Mouse (Mus musculus) forebrain, embryonic 10.5 days (tissue): ENCODE measurements around the gene Bcas1. TPM values are rescaled to one million over a fixed set of nuclear protein-coding genes. Genes with fewer than 3 reads are reported as not detected.

Source experiments
- DNase-seq: peaks from one replicate; pipeline ENCODE4 v3.0.0-alpha.2; 2017; ENCODE audit warnings: low spot score; ENCODE audit errors: extremely low spot score
- H3K27ac ChIP-seq: fragments of 300-500 bp; sonication (generic); 2 replicates; pipeline ENCODE4 v1.5.1; 2016; ENCODE audit warnings: mild to moderate bottlenecking
- H3K27me3 ChIP-seq: fragments of 300-500 bp; sonication (generic); 2 replicates; pipeline ENCODE4 v1.6.1; 2016; ENCODE audit warnings: mild to moderate bottlenecking; ENCODE audit not compliant: poor library complexity, severe bottlenecking
- H3K36me3 ChIP-seq: fragments of 300-500 bp; sonication (generic); replicated peaks from 2 replicates; pipeline ENCODE4 v1.6.1; 2016; ENCODE audit warnings: mild to moderate bottlenecking, moderate library complexity
- H3K4me1 ChIP-seq: fragments of 300-500 bp; sonication (generic); 2 replicates; pipeline ENCODE4 v1.6.1; 2016
- H3K4me3 ChIP-seq: fragments of 300-500 bp; sonication (generic); 2 replicates; pipeline ENCODE4 v1.5.1; 2016; ENCODE audit warnings: mild to moderate bottlenecking, moderate library complexity
- H3K9me3 ChIP-seq: fragments of 300-500 bp; sonication (generic); 2 replicates; pipeline ENCODE4 v1.6.1; 2016; ENCODE audit warnings: mild to moderate bottlenecking, moderate library complexity
- WGBS: fragments of 180-500 bp; shearing (Covaris S2); methylation state at CpG from one replicate; pipeline ENCODE4 v1.1.7; 2016; 5-methylcytosine and 5-hydroxymethylcytosine counted together
- polyA plus RNA-seq: library from polyadenylated mRNA; unstranded; fragments of >200 nt; fragmentation: Nextera tagmentation; extraction: Ambion mirVana; gene quantifications from 2 replicates; pipeline ENCODE4 v1.2.1, GENCODE M21; 2016

Bcas1 gene
- polyA plus RNA-seq, 1 experiment from 2014 or later = 0.50 TPM

DNA sequence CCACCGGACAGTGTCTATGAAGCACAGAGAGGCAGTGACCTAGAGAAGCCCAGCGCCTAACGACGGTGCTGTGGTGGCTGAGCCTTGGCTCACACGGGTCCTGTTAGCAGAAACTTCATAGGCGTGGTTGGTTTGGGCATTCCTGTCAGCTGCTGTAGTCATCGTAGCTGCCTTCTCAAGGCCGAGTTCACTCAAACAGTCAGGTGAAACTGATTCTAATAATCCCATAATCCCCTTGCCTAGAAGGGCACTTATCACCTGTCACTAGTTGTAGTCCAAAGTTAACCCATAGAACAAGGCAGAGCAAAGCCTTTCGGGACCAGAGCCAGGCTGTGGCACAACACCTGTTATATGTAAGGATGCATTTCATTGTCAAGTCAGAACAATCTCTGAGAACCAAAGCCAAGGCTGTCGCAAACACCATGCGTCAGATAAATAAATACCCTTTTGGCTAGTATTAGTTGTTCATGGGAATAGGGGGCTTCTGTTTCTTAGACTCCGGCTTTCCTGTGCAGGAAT, 85.3 kb downstream of the Bcas1 start:
- H3K4me3 ChIP-seq = no peak overlapping the region
- no peaks in the 10 kb centered on the region; the same call in none of the 2 replicates for H3K27me3 ChIP-seq
- H3K27ac ChIP-seq = no peak overlapping the region
- H3K4me1 ChIP-seq = peaks cover 41% of the 10 kb centered on the region
- no peaks in the 10 kb centered on the region for H3K9me3 ChIP-seq
- no peak for DNase-seq
- no peaks in the 10 kb centered on the region for H3K36me3 ChIP-seq
- 90% methylated on average over 12 of the region's 12 CpGs for WGBS

DNA sequence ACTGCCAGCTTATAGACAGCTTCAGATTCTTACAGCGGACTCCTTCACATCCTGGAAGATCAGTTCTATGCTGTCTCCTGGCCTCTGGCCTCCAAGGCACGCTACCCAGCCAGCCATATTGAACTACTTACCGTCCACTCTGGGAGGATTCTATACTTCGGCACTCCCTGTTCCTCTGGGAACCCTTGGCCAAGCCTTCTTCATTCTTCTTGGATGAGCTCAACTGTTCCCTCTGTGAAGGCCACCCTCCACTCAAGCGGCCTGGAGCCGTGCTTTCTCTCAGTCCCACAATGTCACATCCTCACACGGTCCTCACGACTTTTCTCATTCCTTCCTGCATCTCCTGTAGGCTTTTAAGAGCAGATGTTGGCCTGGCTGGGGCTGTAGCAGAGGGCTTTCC, 86.5 kb downstream of the Bcas1 start:
- WGBS = 88% methylated on average over 8 of the region's 8 CpGs
- Histone ChIP-seq H3K27ac (no peak overlapping the region), H3K4me3 (no peak overlapping the region), H3K27me3 (no peaks in the 10 kb centered on the region; the same call in none of the 2 replicates), H3K36me3 (no peaks in the 10 kb centered on the region), H3K9me3 (no peaks in the 10 kb centered on the region), H3K4me1 (peaks cover 38% of the 10 kb centered on the region)
- DNase-seq = no peak

DNA sequence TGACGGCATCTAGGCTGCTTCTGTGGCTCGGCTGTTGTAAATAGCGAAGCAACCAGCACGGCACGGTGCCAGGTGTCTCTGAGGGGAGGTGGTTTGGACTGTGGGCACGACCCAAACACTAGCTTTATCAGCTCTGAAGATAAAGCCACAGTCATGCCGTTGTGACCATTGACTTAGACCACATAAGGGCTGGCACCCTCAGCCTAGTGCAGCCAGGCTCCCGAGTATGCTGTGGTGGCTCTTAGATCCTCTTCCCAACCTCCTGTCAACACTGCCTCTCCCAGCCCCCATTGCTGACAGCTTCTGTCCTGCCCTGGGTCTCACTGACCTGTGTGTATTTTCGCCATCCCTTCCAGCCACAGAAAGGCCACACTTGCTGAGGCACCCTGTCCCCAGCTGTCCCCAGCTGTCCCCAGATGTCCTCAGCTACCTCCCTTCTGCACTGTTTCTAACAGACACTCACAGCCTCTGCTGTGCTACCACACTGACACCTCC, 91.3 kb downstream of the Bcas1 start:
- H3K9me3 ChIP-seq = no peaks in the 10 kb centered on the region
- DNase-seq = no peak
- no peaks in the 10 kb centered on the region for H3K36me3 ChIP-seq
- no peaks in the 10 kb centered on the region for H3K27me3 ChIP-seq
- H3K4me3 ChIP-seq = no peak overlapping the region
- H3K4me1 ChIP-seq = peaks cover 8% of the 10 kb centered on the region
- 84% methylated on average over 9 of the region's 9 CpGs for WGBS
- no peak overlapping the region for H3K27ac ChIP-seq

DNA sequence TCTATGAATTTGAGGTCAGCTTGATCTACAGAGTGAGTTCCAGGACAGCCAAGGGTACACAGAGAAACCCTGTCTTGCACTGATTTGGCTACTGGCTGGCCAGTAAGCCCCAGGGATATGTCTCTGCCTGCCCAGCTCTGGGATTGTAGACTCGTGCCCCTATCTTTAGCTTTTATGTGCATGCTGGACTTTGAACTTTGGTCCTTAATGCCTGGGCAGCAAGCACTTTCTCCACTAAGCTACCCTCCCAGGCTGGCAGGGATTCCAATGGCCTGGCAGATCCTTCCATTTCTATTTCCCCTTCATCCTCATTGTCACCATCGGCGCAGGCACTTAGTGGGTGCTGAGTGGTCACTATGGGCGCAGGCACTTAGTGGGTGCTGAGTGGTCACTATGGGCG, 92.5 kb downstream of the Bcas1 start:
- Histone ChIP-seq H3K36me3 (no peaks in the 10 kb centered on the region), H3K27ac (no peak overlapping the region), H3K9me3 (no peaks in the 10 kb centered on the region), H3K4me1 (peaks cover 8% of the 10 kb centered on the region), H3K4me3 (no peak overlapping the region), H3K27me3 (no peaks in the 10 kb centered on the region)
- 95% methylated on average over 5 of the region's 5 CpGs for WGBS
- no peak for DNase-seq

DNA sequence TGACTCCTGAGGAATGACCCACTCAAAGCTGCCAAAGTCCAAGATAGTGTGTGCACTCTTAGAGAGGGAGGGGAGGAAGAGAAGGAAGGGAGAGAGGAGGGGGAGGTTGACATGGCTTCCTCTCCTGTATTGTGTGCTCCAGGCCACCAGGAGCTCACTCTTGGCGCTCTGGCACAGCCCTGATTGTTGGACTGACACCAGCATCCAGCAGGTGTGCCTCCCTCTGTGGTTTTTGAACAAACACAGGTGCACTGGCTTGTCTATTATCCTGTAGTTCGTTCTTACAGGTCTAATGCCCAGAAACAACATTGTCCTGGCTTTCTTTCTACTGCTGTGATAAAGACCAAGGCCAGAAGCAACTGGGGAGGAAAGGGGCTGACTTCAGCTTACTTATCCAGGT, 95.8 kb downstream of the Bcas1 start:
- no peak overlapping the region for H3K4me3 ChIP-seq

DNA sequence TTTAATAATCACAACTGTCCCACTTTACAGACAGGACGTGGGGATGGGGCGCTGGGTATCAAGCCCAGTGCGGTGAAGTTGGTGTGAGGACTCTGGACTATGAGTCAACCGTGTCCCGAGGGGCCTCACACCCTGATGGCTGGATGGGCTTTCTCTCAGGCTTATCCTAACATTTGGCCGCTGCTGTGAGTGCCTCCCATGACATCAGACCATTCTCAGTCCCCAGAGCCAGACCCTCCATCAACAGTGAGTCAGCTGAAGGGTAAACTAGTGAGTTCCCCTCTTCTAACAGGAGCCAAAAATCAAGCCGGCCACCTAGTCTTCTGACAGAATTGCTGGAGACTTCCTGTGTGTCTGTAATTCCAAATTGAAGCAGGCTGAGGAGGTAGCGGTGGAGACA, 97.2 kb downstream of the Bcas1 start:
- 89% methylated on average over 8 of the region's 8 CpGs for WGBS
- H3K4me1 ChIP-seq = no peaks in the 10 kb centered on the region
- no peaks in the 10 kb centered on the region for H3K9me3 ChIP-seq
- H3K27me3 ChIP-seq = peaks cover 7% of the 10 kb centered on the region; the same call in 1 of the 2 replicates
- no peak overlapping the region for H3K27ac ChIP-seq
- no peak overlapping the region for H3K4me3 ChIP-seq
- DNase-seq = no peak
- H3K36me3 ChIP-seq = no peaks in the 10 kb centered on the region

More for the DNA sequence above, 95.8 kb downstream of the Bcas1 start:
- Histone ChIP-seq H3K4me1 (no peaks in the 10 kb centered on the region), H3K27me3 (no peaks in the 10 kb centered on the region), H3K36me3 (no peaks in the 10 kb centered on the region), H3K27ac (no peak overlapping the region), H3K9me3 (no peaks in the 10 kb centered on the region)
- DNase-seq = no peak
- WGBS = 68% methylated on average over 2 of the region's 2 CpGs

DNA sequence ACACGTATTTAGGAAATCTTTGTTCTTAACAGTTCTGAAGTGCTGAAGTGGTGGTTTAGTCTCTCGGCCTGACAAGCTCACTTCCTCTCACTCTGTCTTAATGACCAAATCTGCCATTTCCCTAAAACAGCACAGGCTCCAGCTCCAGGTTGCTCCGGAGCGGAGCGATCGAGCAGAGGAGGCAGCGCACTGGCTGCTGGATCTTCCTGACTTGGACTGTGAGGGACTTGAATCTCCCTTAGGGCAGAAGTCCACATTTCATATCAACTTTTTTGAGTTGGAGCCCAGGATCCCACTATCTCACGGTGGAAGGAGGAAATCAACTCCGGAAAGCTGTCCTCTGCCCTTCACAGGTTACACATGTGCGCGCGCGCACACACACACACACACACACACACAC, 97.7 kb downstream of the Bcas1 start:
- no peak for DNase-seq
- Histone ChIP-seq H3K27me3 (peaks cover 10% of the 10 kb centered on the region), H3K27ac (no peak overlapping the region), H3K4me3 (no peak overlapping the region), H3K36me3 (no peaks in the 10 kb centered on the region), H3K9me3 (no peaks in the 10 kb centered on the region), H3K4me1 (0 out of 2 replicates have a peak, but pooled peaks cover 2% of the 10 kb centered on the region)
- 91% methylated on average over 13 of the region's 13 CpGs for WGBS

DNA sequence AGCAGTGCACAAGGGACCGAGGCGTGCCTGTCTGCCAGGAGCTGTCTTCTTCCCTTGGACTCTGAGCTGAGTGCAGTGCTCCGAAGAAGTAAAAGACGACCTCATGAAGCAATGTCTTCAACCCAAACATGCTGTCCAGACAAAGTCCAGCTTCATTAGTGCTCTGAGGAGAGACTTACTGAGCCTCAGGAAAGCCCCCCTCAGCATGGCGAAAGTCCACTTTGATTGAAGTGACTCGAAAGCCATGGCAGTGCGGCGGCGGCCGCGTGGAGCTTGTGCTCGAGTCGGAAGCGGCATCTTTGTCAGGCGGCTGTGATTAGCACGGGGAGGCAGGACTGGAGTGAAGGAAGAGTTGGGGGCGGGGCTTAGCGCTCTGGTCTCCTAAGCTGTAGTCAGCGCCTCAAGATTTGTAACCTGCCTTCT, 103.7 kb downstream of the Bcas1 start:
- H3K4me1 ChIP-seq = peaks cover 46% of the 10 kb centered on the region
- peak overlapping the region; percentile 45 for H3K4me3 ChIP-seq
- DNase-seq = peak; percentile 79
- H3K36me3 ChIP-seq = no peaks in the 10 kb centered on the region
- 5% methylated on average over 19 of the region's 19 CpGs for WGBS
- no peaks in the 10 kb centered on the region for H3K9me3 ChIP-seq
- H3K27ac ChIP-seq = peak overlapping the region; percentile 80
- peaks cover 28% of the 10 kb centered on the region for H3K27me3 ChIP-seq

DNA sequence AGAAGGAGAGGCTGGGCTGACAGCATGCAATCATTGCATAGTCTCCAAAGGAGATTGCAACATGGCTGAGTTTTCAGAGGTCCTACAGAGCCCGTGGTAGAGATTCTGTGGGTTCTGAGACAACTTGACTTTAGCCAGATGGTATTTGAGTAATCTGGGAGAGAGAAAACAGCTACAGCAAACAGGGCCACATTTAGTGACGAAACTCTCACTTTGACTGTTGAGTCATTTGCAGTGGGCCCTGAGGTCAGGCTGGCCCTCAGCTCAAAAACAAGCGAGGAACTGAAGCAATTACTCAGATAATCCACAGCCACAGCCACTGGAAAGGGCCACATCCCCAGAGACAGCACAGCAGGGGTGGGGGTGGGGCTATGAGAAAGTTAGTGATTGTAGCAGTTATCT, 105.6 kb downstream of the Bcas1 start:
- WGBS = 42% methylated on average over 3 of the region's 3 CpGs
- Histone ChIP-seq H3K36me3 (no peaks in the 10 kb centered on the region), H3K27ac (0 out of 2 replicates have a peak overlapping the region, but pooled peaks have one; percentile 0), H3K4me1 (peaks cover 50% of the 10 kb centered on the region), H3K9me3 (no peaks in the 10 kb centered on the region), H3K27me3 (peaks cover 28% of the 10 kb centered on the region), H3K4me3 (no peak overlapping the region)
- no peak for DNase-seq

DNA sequence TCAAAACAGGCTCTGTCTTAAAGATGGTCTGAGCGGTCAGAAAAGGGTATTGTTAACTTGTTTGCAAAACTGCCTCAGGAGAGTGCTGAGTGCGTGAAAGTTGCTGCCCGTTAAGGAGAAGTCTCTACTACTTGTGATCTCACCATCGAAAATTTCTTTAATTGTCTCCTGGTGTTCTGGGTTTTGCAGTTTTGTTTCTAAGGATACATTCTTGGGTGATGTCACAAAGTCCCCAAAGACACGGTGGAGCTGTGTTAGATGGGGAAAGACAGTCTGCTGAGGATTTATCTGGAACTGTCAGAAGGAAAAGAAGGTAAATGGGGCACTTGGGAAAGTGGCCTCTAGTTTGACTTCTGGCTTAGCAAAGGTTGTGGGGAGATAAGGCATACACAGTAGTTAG, 106.1 kb downstream of the Bcas1 start:
- 0 out of 2 replicates have a peak overlapping the region, but pooled peaks have one; percentile 0 for H3K27ac ChIP-seq
- H3K27me3 ChIP-seq = peaks cover 28% of the 10 kb centered on the region
- 69% methylated on average over 5 of the region's 5 CpGs for WGBS
- H3K9me3 ChIP-seq = no peaks in the 10 kb centered on the region
- DNase-seq = no peak
- H3K4me3 ChIP-seq = no peak overlapping the region
- H3K4me1 ChIP-seq = peaks cover 50% of the 10 kb centered on the region
- no peaks in the 10 kb centered on the region for H3K36me3 ChIP-seq

DNA sequence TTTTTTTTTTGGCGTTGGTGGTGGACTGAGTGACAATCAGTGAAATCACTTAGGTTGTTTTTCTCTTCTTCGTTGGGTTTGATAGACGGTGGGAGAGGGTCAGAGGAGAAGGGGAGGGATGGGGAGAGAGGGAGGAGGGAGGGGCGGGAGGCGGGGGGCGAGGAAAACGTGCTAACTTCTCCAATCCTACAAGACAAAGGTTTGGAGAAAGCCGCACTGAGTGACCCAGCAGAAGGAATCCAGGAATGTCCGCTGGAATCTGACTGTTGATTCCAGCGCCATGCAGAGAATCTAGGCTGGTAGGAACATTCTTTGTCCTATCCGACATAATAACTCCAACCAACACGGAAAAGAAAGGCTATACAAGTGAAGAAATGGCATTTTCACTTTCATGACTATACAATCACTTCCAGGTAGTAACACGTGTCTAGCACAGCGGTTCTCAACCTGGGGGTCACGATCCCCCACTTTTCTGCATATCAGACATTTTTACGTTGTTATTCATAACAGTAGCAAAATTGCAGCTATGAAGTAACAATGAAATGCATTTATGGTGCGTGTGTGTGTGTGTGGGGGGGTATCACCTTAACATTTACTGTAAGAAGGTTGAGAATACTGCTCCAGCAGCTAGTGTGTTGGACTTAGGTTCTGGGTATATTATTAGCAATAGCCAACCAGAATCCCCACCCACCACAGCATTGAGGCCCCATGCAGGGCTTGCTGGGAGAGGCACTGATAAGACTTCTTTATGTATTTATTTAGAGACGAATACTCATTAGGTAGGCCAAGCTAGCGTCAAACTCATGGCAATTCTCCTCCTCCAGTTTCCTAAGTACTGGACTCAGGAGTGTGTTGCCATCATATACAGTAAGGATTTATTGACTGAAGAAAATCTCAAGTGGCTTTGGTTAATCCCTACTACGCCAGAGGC, 107.8 kb downstream of the Bcas1 start:
- H3K4me3 ChIP-seq = peak overlapping the region; percentile 53
- no peaks in the 10 kb centered on the region for H3K36me3 ChIP-seq
- peaks cover 47% of the 10 kb centered on the region for H3K4me1 ChIP-seq
- H3K27me3 ChIP-seq = peaks cover 16% of the 10 kb centered on the region
- H3K27ac ChIP-seq = peak overlapping the region; percentile 91
- H3K9me3 ChIP-seq = no peaks in the 10 kb centered on the region
- peak; percentile 56 for DNase-seq
- 33% methylated on average over 16 of the region's 20 CpGs for WGBS

DNA sequence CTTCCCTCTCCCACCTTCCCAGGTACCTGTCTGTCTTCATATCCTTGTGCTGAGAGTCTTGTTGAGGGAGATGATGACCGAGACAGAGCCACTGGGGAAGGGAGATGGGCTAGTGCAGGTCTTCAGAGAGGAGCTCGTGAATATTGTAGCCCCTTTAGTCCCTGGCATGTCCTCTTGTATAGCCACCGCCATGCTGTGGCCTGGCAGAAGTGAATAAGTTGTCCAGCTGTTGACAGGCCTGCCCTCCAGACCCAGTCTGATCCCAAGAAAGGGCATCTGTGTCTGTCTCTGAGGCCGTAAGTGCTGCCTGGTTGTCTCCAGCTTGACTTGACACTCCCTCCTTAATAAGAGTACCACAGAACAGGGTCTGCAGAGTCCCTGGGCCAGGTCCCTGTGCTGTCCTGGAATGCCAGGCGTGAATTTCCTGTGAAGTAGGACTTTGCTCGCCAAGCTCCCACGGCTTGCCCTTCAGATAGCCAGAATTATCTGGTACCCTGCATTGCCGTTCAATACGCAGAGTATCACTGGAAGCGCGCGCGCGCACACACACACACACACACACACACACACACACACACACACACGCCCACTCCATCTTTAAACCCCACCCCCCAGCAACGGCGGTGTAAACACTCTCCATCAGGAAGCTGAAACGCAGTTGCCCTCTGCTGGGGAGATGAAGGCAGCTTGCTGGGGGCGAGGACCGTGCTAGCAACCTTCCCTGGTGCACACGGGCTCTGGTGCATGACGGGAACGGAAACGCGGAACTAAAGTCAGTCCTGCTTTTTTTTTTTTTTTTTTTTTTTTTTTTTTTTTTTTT, 108.7 kb downstream of the Bcas1 start:
- Histone ChIP-seq H3K36me3 (no peaks in the 10 kb centered on the region), H3K4me3 (peak overlapping the region; percentile 53), H3K4me1 (peaks cover 41% of the 10 kb centered on the region), H3K27me3 (peaks cover 15% of the 10 kb centered on the region), H3K27ac (peak overlapping the region; percentile 91), H3K9me3 (no peaks in the 10 kb centered on the region)
- 10% methylated on average over 25 of the region's 25 CpGs for WGBS
- peak; percentile 90 for DNase-seq
